Mouse (Mus musculus): ENCODE data around the gene I0C0044D17Rik.

I0C0044D17Rik gene

DNA sequence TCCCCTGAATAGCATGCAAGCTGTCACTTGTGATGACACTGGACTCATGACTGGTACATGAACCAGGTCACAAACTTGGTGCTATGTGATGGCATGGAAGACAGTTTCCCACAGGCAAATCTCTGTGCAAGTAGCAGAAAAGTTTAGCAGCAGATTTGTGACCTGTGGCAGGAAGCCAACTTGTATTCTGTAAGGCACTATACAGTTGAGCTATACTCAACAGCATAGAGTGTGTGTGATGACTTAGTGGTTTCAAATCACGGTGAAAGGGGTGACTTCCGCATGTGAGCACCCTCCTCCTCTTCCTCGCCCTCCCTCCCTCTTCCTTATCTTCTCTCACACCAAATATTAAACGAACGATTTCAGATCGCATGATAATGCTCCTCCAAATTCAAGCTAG is 46.2 kb downstream of the I0C0044D17Rik start:
- no peak for DNase-seq (ENCODE audit: low read depth, low spot score)

- no peak for DNase-seq (ENCODE audit: low read depth, low spot score)
Measured at GRCm38 (mm10) chr4:98776721-98777427, 46.8 kb downstream of the I0C0044D17Rik start.

DNA sequence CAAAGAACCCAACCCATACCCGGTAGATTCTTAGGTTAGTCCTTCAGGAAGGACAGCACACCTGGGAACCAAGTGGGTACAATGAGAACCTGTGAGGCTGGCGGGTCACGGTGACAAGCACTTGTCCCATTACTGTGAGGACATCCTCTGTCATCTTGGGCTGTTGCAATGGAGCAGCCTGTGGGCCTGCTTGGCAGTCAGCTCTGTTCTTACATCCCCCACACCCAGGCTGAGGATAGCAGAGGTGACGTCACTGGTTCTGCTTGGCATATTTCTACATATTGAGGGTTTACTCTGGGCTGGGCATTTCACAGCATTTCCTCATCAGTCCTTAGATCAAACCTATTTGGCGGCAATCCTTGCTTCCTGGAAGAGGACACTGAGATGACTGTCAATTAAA is 49.9 kb downstream of the I0C0044D17Rik start:
- DNase-seq (ENCODE audit: low read depth, low spot score), result no peak

Measured in retina, adult 2 months (tissue).